Mouse (Mus musculus): Measurements from ENCODE around the gene Slc24a2.

The Slc24a2 gene

DNA sequence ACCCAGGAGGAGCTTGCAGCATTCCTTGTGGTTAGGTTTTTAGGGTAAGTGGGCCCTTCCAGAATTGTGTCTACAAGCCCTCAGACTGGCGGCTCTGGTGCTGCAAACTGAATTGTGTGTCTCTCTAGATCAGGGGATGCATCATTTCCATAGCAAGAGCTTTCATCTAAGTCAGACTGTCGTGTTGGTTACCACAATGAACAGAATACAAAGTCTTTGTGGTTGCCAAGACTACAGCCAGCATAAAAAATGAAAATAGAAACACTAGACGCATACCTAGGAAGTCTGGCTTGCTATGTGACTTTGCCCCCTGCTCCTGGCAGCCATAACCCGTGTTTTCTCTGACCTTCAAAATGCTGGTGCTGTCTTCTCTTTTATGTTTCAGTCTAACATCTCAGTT, 114.6 kb downstream of the Slc24a2 start:
- no peak for DNase-seq (ENCODE audit: low spot score)

- no peak for DNase-seq (ENCODE audit: low spot score)
Observed at GRCm38 (mm10) chr4:87109331-87110059, 120.8 kb downstream of the Slc24a2 start.

DNA sequence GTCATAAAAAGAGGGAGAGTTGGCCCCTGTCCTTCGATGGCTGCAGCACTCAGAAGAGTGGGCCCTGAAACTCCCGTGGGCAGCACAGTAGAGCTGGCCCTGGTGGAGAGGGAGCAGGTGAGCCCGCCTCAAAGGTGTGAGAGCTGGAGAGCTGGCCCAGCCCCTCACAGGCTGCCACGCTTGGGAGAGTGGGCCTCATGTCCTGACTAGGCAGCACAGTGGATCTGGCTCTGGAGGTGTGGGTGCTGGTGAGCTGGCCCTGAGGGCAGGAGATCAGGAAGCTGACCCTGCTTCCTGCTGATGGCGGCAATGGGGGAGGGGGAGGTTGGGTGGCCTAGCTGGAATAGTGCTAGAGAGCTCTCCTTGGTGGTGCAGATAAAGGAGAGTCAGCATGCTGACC, 129.3 kb downstream of the Slc24a2 start:
- DNase-seq (ENCODE audit: low spot score), result no peak

DNA sequence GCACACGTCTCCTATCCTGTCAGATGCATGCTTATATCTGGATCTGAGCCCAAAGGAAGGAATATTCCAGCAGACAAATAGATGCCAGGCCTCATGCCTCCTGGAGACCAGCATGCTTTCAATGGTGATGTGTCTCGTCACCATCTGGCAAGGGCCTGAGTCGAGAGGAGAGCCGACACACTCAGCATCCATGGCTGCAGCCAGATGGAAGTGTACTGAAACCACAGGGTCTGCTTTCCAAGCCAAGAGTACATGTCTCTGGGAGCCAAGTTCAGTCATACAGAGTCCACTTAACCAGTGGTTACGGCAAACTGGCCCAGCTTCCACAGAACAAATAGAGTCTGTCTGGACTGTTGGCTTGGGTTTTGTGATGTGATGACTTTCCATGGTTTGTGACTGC, 134.1 kb downstream of the Slc24a2 start:
- DNase-seq (ENCODE audit: low spot score), result no peak

GRCm38 (mm10) chr4:87093612-87094011, 136.7 kb downstream of the Slc24a2 start:
- no peak for DNase-seq (ENCODE audit: low spot score)

DNA sequence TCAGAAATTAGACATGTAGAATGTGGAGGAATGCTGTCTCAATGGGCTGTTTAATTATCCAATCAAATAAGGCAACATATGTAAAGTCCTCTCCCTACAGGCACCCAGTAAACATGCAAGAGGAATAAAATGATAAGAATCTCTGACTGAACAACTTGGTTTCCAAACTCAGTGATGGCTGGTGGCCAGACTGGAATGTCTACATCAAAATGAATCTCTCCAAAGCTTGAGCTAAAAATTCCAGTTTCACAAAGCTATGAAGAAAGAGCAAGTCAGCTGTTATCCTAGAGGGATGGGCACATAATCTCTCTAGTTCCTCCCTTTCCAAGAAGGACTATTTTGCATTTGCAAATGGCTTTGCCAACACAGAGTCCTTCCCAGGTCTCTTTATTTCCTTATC, 139.4 kb downstream of the Slc24a2 start:
- no peak for DNase-seq (ENCODE audit: low spot score)

DNA sequence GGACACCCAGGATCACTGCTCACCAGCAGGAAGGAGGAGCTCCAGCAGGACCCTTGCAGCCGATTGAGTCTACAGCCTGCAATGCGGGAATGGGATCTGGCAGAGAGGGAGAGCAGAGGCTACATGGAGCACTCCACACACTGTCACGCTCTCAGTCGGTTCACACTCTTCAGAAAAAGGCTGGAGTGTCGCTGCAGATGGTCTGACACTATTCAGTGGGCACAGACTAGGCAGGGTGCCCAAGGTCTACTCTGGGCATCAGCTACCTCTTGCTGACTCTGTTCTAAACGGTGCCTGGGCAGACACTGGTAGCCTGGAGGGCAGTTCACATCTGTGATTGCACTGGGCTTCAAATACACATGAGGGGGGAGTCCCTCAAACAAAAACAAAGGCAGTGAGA, 141.6 kb downstream of the Slc24a2 start:
- no peak for DNase-seq (ENCODE audit: low spot score)

GRCm38 (mm10) chr4:87087597-87087996, 142.7 kb downstream of the Slc24a2 start:
- no peak for DNase-seq (ENCODE audit: low spot score)

DNA sequence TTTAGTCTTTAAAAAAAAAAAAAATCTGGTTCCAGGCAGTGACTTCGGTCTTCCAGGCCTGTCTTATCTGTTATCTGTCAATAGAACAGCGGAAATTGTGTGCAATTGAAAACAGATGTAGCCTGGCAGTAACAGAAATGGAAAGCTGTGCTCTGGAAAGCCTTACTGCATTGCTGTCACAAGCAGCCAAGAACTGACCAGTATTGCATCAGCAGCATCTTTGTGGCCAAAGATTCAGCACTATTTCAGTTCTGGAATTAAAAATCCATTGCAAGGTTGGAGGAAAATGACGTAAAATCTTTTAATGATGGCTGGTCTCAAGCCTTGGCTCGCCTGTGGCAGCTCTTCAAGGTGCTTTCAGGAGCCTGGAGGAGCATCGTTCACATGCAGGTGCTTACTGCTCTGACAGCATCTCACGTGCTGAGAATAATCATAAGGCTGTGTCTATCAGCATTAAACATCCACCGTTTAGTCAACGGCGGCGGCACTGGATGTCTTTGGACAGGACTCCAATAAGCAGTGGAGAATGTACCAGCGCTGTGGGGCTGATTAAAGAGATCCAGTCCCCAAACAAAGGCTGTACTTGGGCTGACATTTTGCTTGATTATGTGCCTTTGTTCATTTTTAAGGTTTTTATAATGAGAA, 143.2 kb downstream of the Slc24a2 start:
- no peak for DNase-seq (ENCODE audit: low spot score)

- DNase-seq (ENCODE audit: low spot score), result no peak
Observed at GRCm38 (mm10) chr4:87081321-87081720, 149.0 kb downstream of the Slc24a2 start.

DNA sequence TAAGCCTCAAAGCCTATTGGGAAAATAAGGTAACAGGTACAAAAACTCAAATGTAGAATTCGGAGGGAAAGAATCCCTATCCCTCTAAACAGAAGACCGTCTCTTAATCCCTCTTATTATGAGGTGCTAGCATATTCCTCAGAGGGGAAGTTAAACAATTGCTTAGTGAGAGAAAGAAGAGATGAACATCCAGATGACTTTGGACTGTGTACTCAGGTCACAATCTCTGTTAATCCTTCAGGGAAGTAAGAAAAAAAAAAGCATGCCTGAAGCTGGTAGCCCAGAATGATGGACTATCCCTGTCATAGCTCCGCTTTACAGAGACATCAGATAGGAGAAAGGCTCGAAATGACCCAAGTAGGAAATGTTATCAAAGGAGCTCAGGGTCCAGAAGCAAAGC, 151.0 kb downstream of the Slc24a2 start:
- DNase-seq (ENCODE audit: low spot score), result no peak

DNA sequence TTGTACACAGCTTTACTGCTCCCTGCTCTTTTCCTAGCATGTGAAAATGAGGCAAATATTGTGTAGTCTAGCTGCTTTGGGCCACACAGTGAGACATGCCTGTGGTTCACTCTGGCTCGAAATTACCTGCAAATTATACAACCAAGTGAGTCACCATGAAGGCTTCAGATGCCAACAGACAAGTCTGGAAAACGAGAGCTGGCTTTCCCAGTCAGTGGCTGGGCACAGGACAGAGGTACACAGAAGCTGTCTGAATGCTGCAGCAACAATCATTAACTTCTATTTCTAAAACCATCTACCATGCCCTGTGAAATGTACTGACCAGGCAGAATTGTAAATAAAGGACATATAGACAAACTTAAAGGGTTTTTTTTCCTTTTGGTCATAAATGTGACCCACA, 151.6 kb downstream of the Slc24a2 start:
- DNase-seq (ENCODE audit: low spot score), result no peak

- DNase-seq (ENCODE audit: low spot score), result no peak
Observed at GRCm38 (mm10) chr4:87075761-87076160, 154.5 kb downstream of the Slc24a2 start.

DNA sequence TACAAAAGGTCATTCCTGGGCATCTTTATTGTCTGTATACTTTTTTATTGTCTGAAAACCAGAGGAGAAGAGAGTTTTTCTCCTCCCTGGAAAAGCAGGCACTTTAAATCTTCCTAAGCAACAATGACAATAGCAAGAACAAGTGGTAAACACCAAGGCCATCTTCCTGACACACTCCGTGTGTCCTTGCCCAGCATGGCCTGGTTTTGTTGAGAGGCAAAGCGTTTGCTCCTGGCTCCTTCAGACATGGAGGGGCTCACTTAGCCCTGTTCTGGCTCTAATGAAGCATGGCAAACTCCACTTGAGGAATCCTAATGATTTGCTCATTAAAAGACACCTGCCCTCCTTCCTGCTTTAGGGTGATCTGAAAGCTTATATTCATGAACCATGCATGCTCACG, 162.2 kb downstream of the Slc24a2 start:
- DNase-seq (ENCODE audit: low spot score), result no peak

- DNase-seq (ENCODE audit: low spot score), result no peak
Observed at GRCm38 (mm10) chr4:87065227-87065626, 165.1 kb downstream of the Slc24a2 start.

GRCm38 (mm10) chr4:87064561-87064960, 165.7 kb downstream of the Slc24a2 start:
- no peak for DNase-seq (ENCODE audit: low spot score)

- DNase-seq (ENCODE audit: low spot score), result no peak
Observed at GRCm38 (mm10) chr4:87062771-87063253, 167.5 kb downstream of the Slc24a2 start.

DNA sequence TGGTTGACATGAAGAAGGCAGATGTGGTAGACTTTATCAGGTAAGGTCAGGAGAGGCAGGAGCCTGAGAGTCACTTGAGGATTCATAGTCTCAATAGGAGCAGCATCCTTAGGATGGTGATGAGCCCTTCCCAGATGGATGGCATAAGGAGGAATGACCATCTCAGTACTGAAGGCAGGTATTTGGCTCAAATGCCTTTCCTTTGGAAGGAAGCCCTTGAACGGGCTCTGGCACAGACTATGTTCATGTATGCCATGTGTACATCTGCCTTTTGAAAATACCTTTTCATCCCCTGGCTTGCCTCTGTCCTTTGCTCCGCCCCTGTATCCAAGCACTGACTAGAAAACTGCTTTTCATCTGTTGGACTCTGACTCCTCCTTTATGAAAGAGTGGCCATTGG, 168.6 kb downstream of the Slc24a2 start:
- DNase-seq (ENCODE audit: low spot score), result no peak

DNA sequence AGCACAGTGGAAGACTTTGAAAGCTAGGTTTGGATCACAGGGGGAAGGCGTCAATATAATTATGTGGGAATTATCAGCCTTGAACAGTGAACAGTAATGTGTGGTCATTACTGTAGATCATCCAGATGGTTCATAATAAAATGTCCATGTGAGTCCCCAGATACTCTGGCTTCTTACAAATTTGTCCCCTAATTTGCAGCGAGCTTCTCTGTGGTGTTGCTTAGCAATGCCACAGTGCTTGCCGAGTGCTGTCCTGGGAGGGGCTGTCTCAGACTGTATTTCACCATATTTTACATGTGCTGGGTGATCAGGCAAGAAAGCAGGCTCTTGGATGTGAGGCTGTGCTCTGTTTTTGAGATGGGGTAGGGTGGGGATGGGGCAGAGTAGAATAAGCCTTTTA, 172.7 kb downstream of the Slc24a2 start:
- no peak for DNase-seq (ENCODE audit: low spot score)

- DNase-seq (ENCODE audit: low spot score), result no peak
Observed at GRCm38 (mm10) chr4:87055768-87056167, 174.5 kb downstream of the Slc24a2 start.

GRCm38 (mm10) chr4:87052881-87053280, 177.4 kb downstream of the Slc24a2 start:
- DNase-seq (ENCODE audit: low spot score), result no peak

DNA sequence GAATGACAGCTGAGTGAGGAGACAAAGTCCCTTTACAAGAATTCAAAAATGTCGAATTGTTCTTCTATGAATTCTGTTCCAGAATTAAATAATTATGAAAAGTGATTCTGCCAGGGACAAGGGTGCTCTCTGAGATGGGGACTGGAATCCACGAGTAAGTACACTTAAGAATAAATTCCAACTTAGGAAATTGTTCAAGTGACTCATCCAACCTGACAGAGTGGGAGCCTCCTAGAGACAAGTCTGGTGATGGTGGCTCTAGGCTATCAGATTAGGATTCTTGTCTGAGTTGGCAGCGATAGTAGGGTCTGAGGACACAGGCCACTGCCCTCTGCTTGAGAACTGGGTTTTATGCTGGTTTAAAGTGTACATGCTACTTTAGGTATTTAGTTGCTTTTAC, 181.2 kb downstream of the Slc24a2 start:
- DNase-seq (ENCODE audit: low spot score), result no peak

DNA sequence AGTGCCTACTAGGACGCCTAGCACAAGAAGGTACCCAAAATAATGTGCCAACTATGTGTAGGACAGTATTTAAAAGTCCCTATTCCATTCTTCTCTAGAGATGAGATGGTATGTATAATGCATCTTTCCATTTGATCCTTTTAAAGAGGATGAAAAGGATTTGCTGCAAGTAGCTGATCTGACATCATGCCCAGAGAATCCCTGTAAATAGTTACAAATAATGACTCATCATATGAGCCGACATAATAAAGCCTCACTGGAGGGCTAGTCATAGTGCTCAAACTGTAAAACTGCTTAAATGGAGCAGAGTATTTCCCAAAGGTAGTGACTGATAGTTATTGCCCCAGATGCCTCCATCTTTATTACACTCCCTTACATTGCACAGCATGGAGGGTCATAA, 183.1 kb downstream of the Slc24a2 start:
- no peak for DNase-seq (ENCODE audit: low spot score)

DNA sequence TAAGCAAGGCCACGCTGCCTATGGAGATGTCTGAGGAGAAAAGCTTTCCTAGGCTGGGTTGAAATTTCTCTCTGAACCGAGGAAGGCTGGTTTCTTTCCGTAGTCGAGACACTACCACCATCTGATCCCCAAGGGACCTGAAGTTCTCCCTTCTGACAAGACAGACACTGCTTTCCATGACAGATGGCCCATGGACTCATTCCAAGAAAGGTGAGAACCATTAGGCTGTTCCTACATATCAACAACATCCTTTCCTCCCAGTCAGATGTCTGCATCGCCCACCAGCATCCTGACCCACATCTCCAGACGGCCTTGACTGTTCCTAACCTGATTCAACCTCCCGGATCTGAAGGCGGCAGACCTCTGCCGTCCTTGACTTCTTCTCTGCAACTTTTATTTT, 187.0 kb downstream of the Slc24a2 start:
- no peak for DNase-seq (ENCODE audit: low spot score)
